Mouse (Mus musculus) olfactory bulb, adult 2 months (tissue): ENCODE measurements around the gene Ly6g6e.

Source experiments
- CTCF ChIP-seq: fragments of 200-500 bp; IDR thresholded peaks from 2 replicates; pipeline ENCODE4 v1.5.1; 2012; ENCODE audit warnings: low read depth, mild to moderate bottlenecking, low read length, moderate library complexity; ENCODE audit not compliant: insufficient read depth
- POLR2A ChIP-seq: fragments of 200-500 bp; IDR thresholded peaks from 2 replicates; pipeline ENCODE4 v1.6.1; 2012; ENCODE audit warnings: mild to moderate bottlenecking, low read depth, low read length, moderate library complexity; ENCODE audit not compliant: insufficient read depth

DNA sequence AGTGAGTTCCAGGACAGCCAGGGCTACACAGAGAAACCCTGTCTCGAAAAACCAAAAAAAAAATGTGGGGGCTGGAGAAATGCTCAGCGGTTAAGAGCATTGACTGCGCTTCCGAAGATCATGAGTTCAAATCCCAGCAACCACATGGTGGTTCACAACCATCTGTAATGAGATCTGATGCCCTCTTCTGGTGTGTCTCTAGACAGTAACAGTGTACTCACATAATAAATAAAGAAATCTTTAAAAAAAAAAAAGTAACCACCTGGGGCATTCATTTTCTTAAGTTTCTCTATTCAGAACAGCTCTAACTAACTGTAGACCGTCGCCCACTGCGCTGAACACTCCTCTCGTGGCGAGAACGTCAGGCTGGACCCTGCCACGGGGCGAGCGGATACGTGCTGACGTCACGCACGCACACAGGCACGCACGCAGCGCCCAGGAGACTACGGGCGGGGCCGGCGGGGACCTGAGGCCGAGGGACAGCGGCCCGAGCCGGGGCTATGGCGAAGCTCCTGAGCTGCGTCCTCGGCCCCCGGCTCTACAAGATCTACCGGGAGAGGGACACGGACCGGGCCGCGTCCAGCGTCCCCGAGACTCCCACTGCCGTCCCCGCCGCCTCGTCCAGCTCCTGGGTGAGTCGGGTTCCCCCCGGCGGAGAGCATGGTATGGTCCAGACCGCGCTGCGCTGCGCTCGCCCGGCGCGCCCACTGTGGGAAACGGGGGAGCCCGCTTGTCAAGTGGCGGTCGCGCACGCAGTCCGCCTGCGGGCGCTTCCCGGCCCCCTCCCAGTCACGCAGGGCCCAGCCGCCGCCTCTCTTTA lies 12.3 kb downstream of the Ly6g6e start, which contains the start of gene Abhd16a:
- TF ChIP-seq POLR2A (peak; percentile 93), CTCF (no peak)
